Mouse (Mus musculus) left cerebral cortex, adult 6 months (tissue): ENCODE measurements around the gene Retn. TPM values are rescaled to one million over a fixed set of nuclear protein-coding genes. Genes with fewer than 3 reads are reported as not detected.

ENCODE experiments used
- long read RNA-seq, 2 experiments: library from polyadenylated mRNA; unstranded; transcript quantifications; one replicate each; pipeline ENCODE4 v2.0.0; 2019 to 2020
- polyA plus RNA-seq: library from polyadenylated mRNA; unstranded; fragments of <200 nt; fragmentation: Nextera tagmentation; gene quantifications from 2 replicates; pipeline ENCODE4 v1.2.3, GENCODE M21; 2021

The Retn gene
- polyA plus RNA-seq = 1.0 and 1.8 TPM in 2 replicates
- long read RNA-seq, experiment 1 = 0 reads
- long read RNA-seq, experiment 2 = 0 reads

DNA sequence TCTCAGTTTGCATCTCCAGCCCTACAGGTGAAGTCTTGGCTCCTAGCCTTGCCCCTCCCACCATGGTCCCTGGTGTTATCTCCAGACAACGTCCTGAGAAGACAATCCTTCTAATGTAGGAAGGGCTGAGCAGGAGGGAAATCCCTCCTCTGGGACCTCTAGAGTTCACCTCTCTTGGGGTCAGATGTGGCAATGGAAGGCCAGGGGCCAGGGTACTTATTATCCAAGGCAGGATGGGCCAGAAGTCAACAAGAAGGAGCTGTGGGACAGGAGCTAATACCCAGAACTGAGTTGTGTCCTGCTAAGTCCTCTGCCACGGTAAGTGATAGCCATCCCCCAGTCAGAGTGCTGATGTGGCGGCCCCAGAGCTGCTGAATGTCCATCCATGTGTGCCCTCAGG, at the start of gene Retn:
Retn (plus strand) TSS at position 245 of the 400 bp plus-strand sequence.

GRCm38 (mm10) chr8:3621199-3621970, 34.2 kb upstream of the Retn start, which contains the start of the genes Xab2 and Pet100:
Gene Xab2 (minus strand): TSS chr8:3621316.
Gene Pet100 (plus strand): TSS chr8:3621548.

DNA sequence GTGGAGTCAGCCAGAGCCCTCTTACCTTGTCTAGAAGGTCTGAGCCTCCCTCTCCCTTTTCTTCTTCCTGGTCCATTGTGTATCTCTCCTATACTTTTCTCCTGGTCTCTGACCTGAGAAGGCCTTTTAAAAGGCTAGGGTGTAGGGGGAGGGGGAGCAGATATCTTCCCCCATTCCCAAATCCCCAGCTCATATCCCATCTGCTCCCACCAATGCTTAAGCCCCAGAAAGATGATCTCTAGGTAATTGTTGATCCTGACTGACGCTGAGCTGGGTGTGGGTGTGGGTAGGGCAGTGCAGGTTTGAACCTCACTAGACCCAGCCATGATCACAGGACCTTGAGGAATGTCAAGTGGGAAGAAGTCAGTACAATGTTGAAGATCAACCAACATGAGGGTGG, 30.1 kb upstream of the Retn start, which contains the start of gene Pcp2:
Pcp2 (minus strand) TSS at position 101 of the 400 bp plus-strand sequence.

DNA sequence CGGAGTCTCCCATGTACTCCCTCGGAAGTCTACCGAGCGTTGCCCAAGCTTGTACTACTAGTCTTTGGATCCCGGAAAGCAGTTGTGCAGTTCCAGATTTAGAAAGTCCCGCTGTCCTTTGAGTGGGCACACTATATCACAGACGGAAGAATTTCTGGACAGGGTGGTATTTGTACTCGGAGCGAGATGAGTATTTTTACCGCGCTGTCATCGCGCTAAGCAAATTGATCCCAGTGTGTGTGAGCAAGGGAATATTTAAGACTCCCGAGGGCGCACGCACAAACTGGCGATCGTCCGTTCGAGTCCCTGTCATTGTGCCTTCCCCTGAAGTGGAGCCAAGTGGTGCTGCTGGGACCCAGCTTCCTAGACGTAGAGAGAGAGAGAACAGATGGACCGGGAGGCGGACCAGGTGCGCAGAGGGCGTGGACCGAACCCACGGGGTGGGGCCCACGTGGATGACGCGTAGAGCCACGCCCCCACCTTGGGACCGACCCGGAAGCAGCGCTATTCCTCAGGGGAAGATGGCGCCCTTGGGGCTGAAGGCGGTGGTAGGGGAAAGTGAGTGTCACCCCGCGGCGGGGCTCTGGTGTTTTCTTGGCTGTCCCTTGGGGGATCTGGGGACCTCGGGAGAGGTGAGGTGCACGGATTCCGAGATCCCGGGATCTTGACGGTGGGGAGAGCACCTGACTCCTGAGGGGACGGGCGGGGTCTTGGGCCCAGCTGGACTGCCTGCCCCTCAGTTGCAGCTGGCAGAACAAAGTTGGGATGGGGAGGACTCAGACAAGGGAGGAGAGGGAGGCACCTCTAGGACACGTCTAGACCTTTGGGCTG, 24.7 kb upstream of the Retn start, which contains the start of gene Stxbp2:
Stxbp2 (plus strand) TSS at position 309 of the 831 bp plus-strand sequence.

DNA sequence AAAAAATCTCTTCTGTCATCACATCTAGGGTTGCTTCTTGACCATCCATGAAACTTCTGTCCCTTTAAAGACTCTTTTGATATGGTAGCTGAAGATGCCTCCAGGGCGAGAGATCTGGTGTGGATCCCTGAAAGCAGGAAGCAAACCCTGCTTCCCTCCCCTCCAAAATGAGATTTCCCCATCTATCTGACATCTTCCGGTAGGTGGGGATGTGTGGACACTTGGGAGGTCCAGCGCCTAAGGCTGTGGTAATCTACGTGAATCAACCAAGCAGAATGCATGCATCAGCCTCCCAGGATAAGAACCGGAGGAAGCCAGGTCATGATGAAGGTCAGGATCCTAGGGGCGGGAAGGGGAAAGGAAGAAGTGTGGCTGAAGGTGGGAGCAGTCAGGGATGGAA, 9.9 kb downstream of the Retn start, which contains the start of gene Mcemp1:
Mcemp1 (plus strand) TSS at position 248 of the 400 bp plus-strand sequence.

GRCm38 (mm10) chr8:3671980-3672491, 16.5 kb downstream of the Retn start, which contains the start of gene Fcor:
Gene Fcor (minus strand): TSS chr8:3672362.

GRCm38 (mm10) chr8:3676131-3676992, 20.8 kb downstream of the Retn start, which contains the start of gene Trappc5:
Gene Trappc5 (plus strand): TSS chr8:3676299.

GRCm38 (mm10) chr8:3694121-3694520, 38.6 kb downstream of the Retn start, which contains the start of gene Fcer2a:
Gene Fcer2a (minus strand): TSS chr8:3694175.

Other genes with a start within 250 kb of the Retn start
- 1.1 and 1.6 TPM in 2 replicates for gene Pex11g, start 188.1 kb upstream of the Retn start, polyA plus RNA-seq
- 0.06 TPM in 1 of 2 replicates, not detected in the other for gene Tex45, start 184.9 kb upstream of the Retn start, polyA plus RNA-seq
- 8.2 and 24.2 TPM in 2 replicates for gene Zfp358, start 162.6 kb upstream of the Retn start, polyA plus RNA-seq
- 37.8 and 71.3 TPM in 2 replicates for gene Mcoln1, start 155.3 kb upstream of the Retn start, polyA plus RNA-seq
- 10.3 and 13.0 TPM in 2 replicates for gene Pnpla6, start 140.4 kb upstream of the Retn start, polyA plus RNA-seq
- gene C330021F23Rik, start 87.8 kb upstream of the Retn start, polyA plus RNA-seq = 0.14 and 0.26 TPM in 2 replicates
- gene Camsap3, start 68.5 kb upstream of the Retn start, polyA plus RNA-seq = 5.9 and 11.8 TPM in 2 replicates
- gene Xab2, start 34.5 kb upstream of the Retn start, polyA plus RNA-seq = 21.7 and 27.5 TPM in 2 replicates
- gene Pet100, start 34.2 kb upstream of the Retn start, polyA plus RNA-seq = 129 and 140 TPM in 2 replicates
- gene Pcp2, start 30.2 kb upstream of the Retn start, polyA plus RNA-seq = 0.61 TPM in 1 of 2 replicates, not detected in the other
- 10.6 and 12.6 TPM in 2 replicates for gene Stxbp2, start 24.8 kb upstream of the Retn start, polyA plus RNA-seq
- gene Mcemp1, start 10.0 kb downstream of the Retn start, polyA plus RNA-seq = 0.24 TPM in 1 of 2 replicates, not detected in the other
- gene Fcor, start 16.6 kb downstream of the Retn start, polyA plus RNA-seq = 50.2 and 52.3 TPM in 2 replicates
- gene Trappc5, start 20.5 kb downstream of the Retn start, polyA plus RNA-seq = 22.8 and 24.6 TPM in 2 replicates
- gene Fcer2a, start 38.4 kb downstream of the Retn start, polyA plus RNA-seq = 0.05 TPM in 1 of 2 replicates, not detected in the other
- 0.33 TPM in 1 of 2 replicates, not detected in the other for gene Clec4g, start 64.9 kb downstream of the Retn start, polyA plus RNA-seq
- 3.2 and 3.4 TPM in 2 replicates for gene Cd209a, start 93.2 kb downstream of the Retn start, polyA plus RNA-seq
- 0.11 TPM in 1 of 2 replicates, not detected in the other for gene Cd209e, start 198.5 kb downstream of the Retn start, polyA plus RNA-seq
- gene Cd209d, start 222.8 kb downstream of the Retn start, polyA plus RNA-seq = 0.31 TPM in 1 of 2 replicates, not detected in the other